Mouse (Mus musculus): ENCODE data around the gene Grm8. TPM values are rescaled to one million over a fixed set of nuclear protein-coding genes. Genes with fewer than 3 reads are reported as not detected.
"Not testable (repeated sequence)": the region's sequence is repeated elsewhere in the genome, so short reads cannot be mapped to it uniquely, and the experiment has no call there.

Grm8 gene
- total RNA-seq, 1 experiment = 0.67 TPM

DNA sequence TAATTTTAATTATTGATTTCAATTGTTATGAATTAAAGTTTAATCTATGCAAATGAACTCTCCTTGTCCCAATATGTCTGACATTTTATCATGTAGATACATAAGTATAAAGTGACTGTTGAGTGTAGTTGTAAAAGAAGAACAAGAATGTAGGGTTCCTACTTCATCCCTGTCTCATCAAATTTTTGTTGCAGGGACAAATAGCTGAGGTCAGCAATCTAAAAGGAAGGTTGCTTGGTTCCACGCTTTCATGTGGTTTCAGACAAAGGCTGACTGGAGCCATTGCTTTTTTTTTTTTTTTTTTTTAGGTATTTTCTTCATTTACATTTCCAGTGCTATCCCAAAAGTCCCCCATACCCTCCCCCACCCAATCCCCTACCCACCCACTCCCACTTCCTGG lies 298.8 kb downstream of the Grm8 start:
- Histone ChIP-seq H3K4me3 (ENCODE audit: insufficient read depth in 1 of 2, low read depth in 1 of 2, low read length in 2 of 2, poor library complexity in 1 of 2, severe bottlenecking in 1 of 2) (no peak overlapping the region), H3K36me3 (ENCODE audit: control insufficient read depth, insufficient read depth, low read length, poor library complexity, severe bottlenecking) (no peaks in the 10 kb centered on the region), H3K9me3 (ENCODE audit: control insufficient read depth, insufficient read depth, low read depth, low read length) (no peaks in the 10 kb centered on the region), H3K9ac (ENCODE audit: insufficient read depth, low read depth, low read length, poor library complexity, severe bottlenecking) (no peak overlapping the region), H3K4me1 (ENCODE audit: control insufficient read depth in 2 of 2, insufficient read depth in 2 of 2, low read length in 2 of 2, poor library complexity in 1 of 2) (no peaks in the 10 kb centered on the region), H3K27ac (ENCODE audit: insufficient read depth, low read depth, low read length, poor library complexity, severe bottlenecking) (no peak overlapping the region)
- DNase-seq (ENCODE audit: low read depth, low spot score) = no peak
- in situ Hi-C loops (cut with MboI; ENCODE audit: low sequenced_read_pairs in 2 of 2, unreplicated experiment in 2 of 2) = no loop called here
- TF ChIP-seq HCFC1 (IDR thresholded peaks at IDR 0.05; ENCODE audit: borderline replicate concordance, insufficient read depth, low read length) (no peak), ZC3H11A (IDR thresholded peaks at IDR 0.05; ENCODE audit: borderline replicate concordance, low read depth, low read length) (no peak), MAFK (IDR thresholded peaks at IDR 0.05; ENCODE audit: insufficient read depth, low read depth, low read length) (0 out of 2 replicates have a peak, but pooled peaks have one; percentile 53), CHD2 (IDR thresholded peaks at IDR 0.05; ENCODE audit: low read depth, low read length) (no peak)

DNA sequence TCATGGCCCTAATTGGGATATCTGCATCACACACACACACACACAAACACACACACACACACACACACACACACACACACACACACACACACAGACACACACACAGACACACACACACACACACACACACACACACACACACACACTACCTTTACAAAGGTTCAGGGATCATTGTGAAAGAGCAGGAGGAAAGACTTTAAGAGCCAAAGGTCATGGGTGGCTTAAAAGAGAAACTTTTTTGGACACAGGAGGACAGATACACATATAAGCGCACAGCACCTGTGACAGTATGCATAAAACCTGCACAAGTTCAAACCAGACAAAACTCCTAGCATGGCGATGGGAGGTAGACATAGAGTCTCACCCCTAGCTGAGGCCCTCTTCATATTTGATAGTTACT lies 315.2 kb downstream of the Grm8 start:
- DNase-seq (ENCODE audit: low read depth, low spot score); in situ Hi-C loops (cut with MboI; ENCODE audit: low sequenced_read_pairs in 2 of 2, unreplicated experiment in 2 of 2): not testable (repeated sequence)

DNA sequence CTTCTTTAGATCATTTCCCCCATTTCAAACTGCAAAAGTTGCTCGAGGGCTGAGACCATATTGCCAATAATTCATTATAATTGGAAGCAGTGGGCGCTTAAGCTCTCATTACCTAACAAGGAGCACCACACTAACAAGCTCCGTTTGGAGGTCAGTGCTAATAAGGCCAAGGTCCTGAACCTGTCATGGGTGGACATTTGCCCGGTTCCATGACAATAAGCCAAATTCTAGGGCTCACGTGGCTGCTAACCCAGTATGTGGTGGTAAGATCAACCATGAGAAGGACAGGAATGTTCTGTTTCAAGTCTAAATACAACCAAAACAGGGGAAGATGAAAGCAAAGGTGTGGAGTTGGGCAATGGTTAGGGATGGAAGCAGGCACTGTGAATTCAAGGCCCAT lies 322.2 kb downstream of the Grm8 start:
- Histone ChIP-seq H3K9ac (ENCODE audit: insufficient read depth, low read depth, low read length, poor library complexity, severe bottlenecking) (no peak overlapping the region), H3K27ac (ENCODE audit: insufficient read depth, low read depth, low read length, poor library complexity, severe bottlenecking) (no peak overlapping the region), H3K4me3 (ENCODE audit: insufficient read depth in 1 of 2, low read depth in 1 of 2, low read length in 2 of 2, poor library complexity in 1 of 2, severe bottlenecking in 1 of 2) (no peak overlapping the region), H3K36me3 (ENCODE audit: control insufficient read depth, insufficient read depth, low read length, poor library complexity, severe bottlenecking) (no peaks in the 10 kb centered on the region), H3K4me1 (ENCODE audit: control insufficient read depth in 2 of 2, insufficient read depth in 2 of 2, low read length in 2 of 2, poor library complexity in 1 of 2) (no peaks in the 10 kb centered on the region), H3K9me3 (ENCODE audit: control insufficient read depth, insufficient read depth, low read depth, low read length) (no peaks in the 10 kb centered on the region)
- no peak for TF ChIP-seq ZNF384 (IDR thresholded peaks at IDR 0.05; ENCODE audit: low read depth, low read length)
- no peak for TF ChIP-seq MAFK (IDR thresholded peaks at IDR 0.05; ENCODE audit: insufficient read depth, low read depth, low read length)
- TF ChIP-seq HCFC1 (IDR thresholded peaks at IDR 0.05; ENCODE audit: borderline replicate concordance, insufficient read depth, low read length) = no peak
- no peak for TF ChIP-seq ZC3H11A (IDR thresholded peaks at IDR 0.05; ENCODE audit: borderline replicate concordance, low read depth, low read length)
- no peak for TF ChIP-seq CHD2 (IDR thresholded peaks at IDR 0.05; ENCODE audit: low read depth, low read length)
- in situ Hi-C loops (cut with MboI; ENCODE audit: low sequenced_read_pairs in 2 of 2, unreplicated experiment in 2 of 2) = no loop called here
- no peak for DNase-seq (ENCODE audit: low read depth, low spot score)

More for the DNA sequence above, 315.2 kb downstream of the Grm8 start:
- H3K9me3 ChIP-seq (ENCODE audit: control insufficient read depth, insufficient read depth, low read depth, low read length); H3K9ac ChIP-seq (ENCODE audit: insufficient read depth, low read depth, low read length, poor library complexity, severe bottlenecking); H3K27ac ChIP-seq (ENCODE audit: insufficient read depth, low read depth, low read length, poor library complexity, severe bottlenecking); H3K4me1 ChIP-seq (ENCODE audit: control insufficient read depth in 2 of 2, insufficient read depth in 2 of 2, low read length in 2 of 2, poor library complexity in 1 of 2); H3K36me3 ChIP-seq (ENCODE audit: control insufficient read depth, insufficient read depth, low read length, poor library complexity, severe bottlenecking); H3K4me3 ChIP-seq (ENCODE audit: insufficient read depth in 1 of 2, low read depth in 1 of 2, low read length in 2 of 2, poor library complexity in 1 of 2, severe bottlenecking in 1 of 2): not testable (repeated sequence)

DNA sequence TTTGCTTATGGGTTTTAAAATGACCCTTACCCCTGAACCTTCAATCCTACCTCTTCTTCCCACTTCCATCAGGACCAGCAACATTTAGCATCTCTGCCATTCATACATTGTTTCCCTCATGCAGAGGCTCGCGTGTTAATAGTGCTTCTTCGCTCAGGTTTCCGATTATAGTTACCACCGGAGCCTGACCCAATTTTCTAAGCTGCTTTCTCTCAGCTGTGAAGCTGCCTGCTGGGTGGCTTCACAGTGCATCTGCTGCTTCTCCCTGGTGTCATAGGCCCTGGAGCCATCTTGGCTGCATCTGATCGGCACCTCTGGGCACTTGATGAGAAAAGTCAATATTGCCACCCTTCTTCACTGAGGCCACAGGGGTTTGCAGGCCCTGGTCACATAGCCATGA lies 325.0 kb downstream of the Grm8 start:
- in situ Hi-C loops (cut with MboI; ENCODE audit: low sequenced_read_pairs in 2 of 2, unreplicated experiment in 2 of 2) = no loop called here

DNA sequence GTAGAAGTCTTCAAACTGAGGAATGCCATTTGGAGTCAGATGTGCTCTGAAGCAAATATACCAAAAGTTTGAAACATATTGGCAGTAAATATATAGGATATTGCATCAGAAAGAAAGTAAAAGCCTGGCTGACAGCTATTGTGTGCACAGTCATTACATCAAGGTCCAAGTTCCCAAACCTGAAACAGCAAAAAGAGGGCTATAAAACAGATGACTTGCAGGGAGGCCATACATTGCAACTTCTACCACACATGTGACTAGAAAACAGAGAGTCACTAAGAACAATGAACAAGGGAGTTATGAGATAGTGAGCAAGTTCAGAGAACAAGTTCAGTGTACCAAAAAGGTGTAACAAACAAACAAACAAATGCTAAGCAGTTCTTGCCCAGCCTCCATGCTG lies 328.2 kb downstream of the Grm8 start:
- H3K4me1 ChIP-seq (ENCODE audit: control insufficient read depth in 2 of 2, insufficient read depth in 2 of 2, low read length in 2 of 2, poor library complexity in 1 of 2) = no peaks in the 10 kb centered on the region
- H3K36me3 ChIP-seq (ENCODE audit: control insufficient read depth, insufficient read depth, low read length, poor library complexity, severe bottlenecking) = no peaks in the 10 kb centered on the region
- H3K27ac ChIP-seq (ENCODE audit: insufficient read depth, low read depth, low read length, poor library complexity, severe bottlenecking) = no peak overlapping the region
- TF ChIP-seq HCFC1 (IDR thresholded peaks at IDR 0.05; ENCODE audit: borderline replicate concordance, insufficient read depth, low read length) (no peak), CHD2 (IDR thresholded peaks at IDR 0.05; ENCODE audit: low read depth, low read length) (no peak), ZNF384 (IDR thresholded peaks at IDR 0.05; ENCODE audit: low read depth, low read length) (no peak), ZC3H11A (IDR thresholded peaks at IDR 0.05; ENCODE audit: borderline replicate concordance, low read depth, low read length) (no peak), MAFK (IDR thresholded peaks at IDR 0.05; ENCODE audit: insufficient read depth, low read depth, low read length) (no peak)
- in situ Hi-C loops (cut with MboI; ENCODE audit: low sequenced_read_pairs in 2 of 2, unreplicated experiment in 2 of 2) = no loop called here
- no peak for DNase-seq (ENCODE audit: low read depth, low spot score)
- no peak overlapping the region for H3K9ac ChIP-seq (ENCODE audit: insufficient read depth, low read depth, low read length, poor library complexity, severe bottlenecking)
- no peak overlapping the region for H3K4me3 ChIP-seq (ENCODE audit: insufficient read depth in 1 of 2, low read depth in 1 of 2, low read length in 2 of 2, poor library complexity in 1 of 2, severe bottlenecking in 1 of 2)
- no peaks in the 10 kb centered on the region for H3K9me3 ChIP-seq (ENCODE audit: control insufficient read depth, insufficient read depth, low read depth, low read length)

More for the DNA sequence above, 325.0 kb downstream of the Grm8 start:
- no peak overlapping the region for H3K4me3 ChIP-seq (ENCODE audit: insufficient read depth in 1 of 2, low read depth in 1 of 2, low read length in 2 of 2, poor library complexity in 1 of 2, severe bottlenecking in 1 of 2)
- no peak overlapping the region for H3K9ac ChIP-seq (ENCODE audit: insufficient read depth, low read depth, low read length, poor library complexity, severe bottlenecking)
- DNase-seq (ENCODE audit: low read depth, low spot score) = no peak
- no peaks in the 10 kb centered on the region for H3K4me1 ChIP-seq (ENCODE audit: control insufficient read depth in 2 of 2, insufficient read depth in 2 of 2, low read length in 2 of 2, poor library complexity in 1 of 2)
- TF ChIP-seq HCFC1 (IDR thresholded peaks at IDR 0.05; ENCODE audit: borderline replicate concordance, insufficient read depth, low read length) = no peak
- TF ChIP-seq ZC3H11A (IDR thresholded peaks at IDR 0.05; ENCODE audit: borderline replicate concordance, low read depth, low read length) = no peak
- H3K27ac ChIP-seq (ENCODE audit: insufficient read depth, low read depth, low read length, poor library complexity, severe bottlenecking) = no peak overlapping the region
- no peaks in the 10 kb centered on the region for H3K36me3 ChIP-seq (ENCODE audit: control insufficient read depth, insufficient read depth, low read length, poor library complexity, severe bottlenecking)
- no peaks in the 10 kb centered on the region for H3K9me3 ChIP-seq (ENCODE audit: control insufficient read depth, insufficient read depth, low read depth, low read length)

Measured in ES-E14 (cell line).